Mouse (Mus musculus): ENCODE results near the gene Cyb561. TPM values are rescaled to one million over a fixed set of nuclear protein-coding genes. Genes with fewer than 3 reads are reported as not detected.

The Cyb561 gene
- polyA plus RNA-seq, 1 experiment from 2014 or later, result 15.5 TPM

- no peak overlapping the region for H3K4me3 ChIP-seq
- peaks cover 41% of the 10 kb centered on the region for H3K36me3 ChIP-seq
- 56% methylated on average over 5 of the region's 5 CpGs for WGBS
- no peak overlapping the region for H3K27ac ChIP-seq
- H3K9me3 ChIP-seq, result no peaks in the 10 kb centered on the region
- no peaks in the 10 kb centered on the region for H3K4me1 ChIP-seq
- no peak for ATAC-seq (ENCODE audit: insufficient number of reproducible peaks, insufficient read depth, low FRiP score, low TSS enrichment, low read depth)
- H3K4me2 ChIP-seq, result no peak overlapping the region
- H3K9ac ChIP-seq, result no peak overlapping the region
- H3K27me3 ChIP-seq, result no peaks in the 10 kb centered on the region
Observed at GRCm38 (mm10) chr11:105913580-105913979, 39.6 kb downstream of the Cyb561 start.

- no peaks in the 10 kb centered on the region for H3K27me3 ChIP-seq
- H3K27ac ChIP-seq, result no peak overlapping the region
- no peak for ATAC-seq (ENCODE audit: insufficient number of reproducible peaks, insufficient read depth, low FRiP score, low TSS enrichment, low read depth)
- no peaks in the 10 kb centered on the region for H3K4me1 ChIP-seq
- H3K9me3 ChIP-seq, result no peaks in the 10 kb centered on the region
- H3K4me3 ChIP-seq, result no peak overlapping the region
- H3K36me3 ChIP-seq, result peaks cover 29% of the 10 kb centered on the region
- no peak overlapping the region for H3K9ac ChIP-seq
- no peak overlapping the region for H3K4me2 ChIP-seq
- WGBS, result 32% methylated on average over 4 of the region's 4 CpGs
Observed at GRCm38 (mm10) chr11:105911592-105912375, 41.4 kb downstream of the Cyb561 start.

GRCm38 (mm10) chr11:105911149-105911548 lies 42.0 kb downstream of the Cyb561 start:
- no peak overlapping the region for H3K9ac ChIP-seq
- no peaks in the 10 kb centered on the region for H3K4me1 ChIP-seq
- no peak overlapping the region for H3K4me3 ChIP-seq
- H3K27ac ChIP-seq, result no peak overlapping the region
- no peak for ATAC-seq (ENCODE audit: insufficient number of reproducible peaks, insufficient read depth, low FRiP score, low TSS enrichment, low read depth)
- H3K27me3 ChIP-seq, result no peaks in the 10 kb centered on the region
- H3K36me3 ChIP-seq, result peaks cover 28% of the 10 kb centered on the region
- H3K4me2 ChIP-seq, result no peak overlapping the region
- no peaks in the 10 kb centered on the region for H3K9me3 ChIP-seq

GRCm38 (mm10) chr11:105909617-105910016 lies 43.5 kb downstream of the Cyb561 start:
- H3K4me3 ChIP-seq, result no peak overlapping the region
- H3K9me3 ChIP-seq, result no peaks in the 10 kb centered on the region
- 77% methylated on average over 2 of the region's 2 CpGs for WGBS
- no peak overlapping the region for H3K4me2 ChIP-seq
- no peak overlapping the region for H3K9ac ChIP-seq
- H3K36me3 ChIP-seq, result peaks cover 26% of the 10 kb centered on the region
- no peak for ATAC-seq (ENCODE audit: insufficient number of reproducible peaks, insufficient read depth, low FRiP score, low TSS enrichment, low read depth)
- H3K27me3 ChIP-seq, result no peaks in the 10 kb centered on the region
- no peaks in the 10 kb centered on the region for H3K4me1 ChIP-seq
- no peak overlapping the region for H3K27ac ChIP-seq

GRCm38 (mm10) chr11:105908926-105909325 lies 44.2 kb downstream of the Cyb561 start:
- WGBS, result 80% methylated on average over 8 of the region's 8 CpGs
- H3K9ac ChIP-seq, result no peak overlapping the region
- no peak overlapping the region for H3K27ac ChIP-seq

GRCm38 (mm10) chr11:105907381-105907780 lies 45.8 kb downstream of the Cyb561 start:
- Histone ChIP-seq H3K4me3 (no peak overlapping the region), H3K4me2 (no peak overlapping the region), H3K27me3 (no peaks in the 10 kb centered on the region), H3K9ac (no peak overlapping the region), H3K36me3 (peaks cover 28% of the 10 kb centered on the region), H3K27ac (no peak overlapping the region), H3K4me1 (no peaks in the 10 kb centered on the region), H3K9me3 (no peaks in the 10 kb centered on the region)
- no peak for ATAC-seq (ENCODE audit: insufficient number of reproducible peaks, insufficient read depth, low FRiP score, low TSS enrichment, low read depth)
- WGBS, result 86% methylated on average over 1 of the region's 1 CpGs

More at GRCm38 (mm10) chr11:105908926-105909325, 44.2 kb downstream of the Cyb561 start:
- no peak for ATAC-seq (ENCODE audit: insufficient number of reproducible peaks, insufficient read depth, low FRiP score, low TSS enrichment, low read depth)
- Histone ChIP-seq H3K4me2 (no peak overlapping the region), H3K27me3 (no peaks in the 10 kb centered on the region), H3K4me3 (no peak overlapping the region), H3K4me1 (no peaks in the 10 kb centered on the region), H3K36me3 (peaks cover 31% of the 10 kb centered on the region), H3K9me3 (no peaks in the 10 kb centered on the region)

GRCm38 (mm10) chr11:105905529-105906213 lies 47.5 kb downstream of the Cyb561 start:
- no peak for ATAC-seq (ENCODE audit: insufficient number of reproducible peaks, insufficient read depth, low FRiP score, low TSS enrichment, low read depth)
- Histone ChIP-seq H3K4me3 (no peak overlapping the region), H3K9me3 (no peaks in the 10 kb centered on the region), H3K9ac (no peak overlapping the region), H3K27me3 (no peaks in the 10 kb centered on the region), H3K4me1 (no peaks in the 10 kb centered on the region), H3K4me2 (no peak overlapping the region), H3K36me3 (peaks cover 28% of the 10 kb centered on the region), H3K27ac (no peak overlapping the region)
- WGBS, result 70% methylated on average over 4 of the region's 4 CpGs

GRCm38 (mm10) chr11:105902956-105903355 lies 50.2 kb downstream of the Cyb561 start:
- Histone ChIP-seq H3K36me3 (peaks cover 21% of the 10 kb centered on the region), H3K27me3 (no peaks in the 10 kb centered on the region), H3K4me1 (no peaks in the 10 kb centered on the region), H3K27ac (no peak overlapping the region), H3K4me3 (no peak overlapping the region), H3K9ac (no peak overlapping the region), H3K9me3 (no peaks in the 10 kb centered on the region), H3K4me2 (no peak overlapping the region)
- ATAC-seq (ENCODE audit: insufficient number of reproducible peaks, insufficient read depth, low FRiP score, low TSS enrichment, low read depth), result no peak
- WGBS, result 84% methylated on average over 1 of the region's 1 CpGs

- Histone ChIP-seq H3K9me3 (no peaks in the 10 kb centered on the region), H3K27me3 (no peaks in the 10 kb centered on the region), H3K4me2 (no peak overlapping the region), H3K27ac (no peak overlapping the region), H3K9ac (no peak overlapping the region), H3K4me3 (no peak overlapping the region), H3K4me1 (no peaks in the 10 kb centered on the region), H3K36me3 (peaks cover 28% of the 10 kb centered on the region)
- WGBS, result 71% methylated on average over 2 of the region's 2 CpGs
- ATAC-seq (ENCODE audit: insufficient number of reproducible peaks, insufficient read depth, low FRiP score, low TSS enrichment, low read depth), result no peak
Observed at GRCm38 (mm10) chr11:105901501-105901900, 51.6 kb downstream of the Cyb561 start.

GRCm38 (mm10) chr11:105899151-105899550 lies 54.0 kb downstream of the Cyb561 start:
- H3K9ac ChIP-seq, result no peak overlapping the region
- no peak overlapping the region for H3K4me2 ChIP-seq
- no peak for ATAC-seq (ENCODE audit: insufficient number of reproducible peaks, insufficient read depth, low FRiP score, low TSS enrichment, low read depth)
- H3K4me1 ChIP-seq, result no peaks in the 10 kb centered on the region
- WGBS, result 50% methylated on average over 1 of the region's 1 CpGs
- no peaks in the 10 kb centered on the region for H3K9me3 ChIP-seq
- H3K36me3 ChIP-seq, result peaks cover 23% of the 10 kb centered on the region
- H3K27me3 ChIP-seq, result no peaks in the 10 kb centered on the region
- no peak overlapping the region for H3K27ac ChIP-seq
- H3K4me3 ChIP-seq, result no peak overlapping the region

GRCm38 (mm10) chr11:105887281-105887680 lies 65.9 kb downstream of the Cyb561 start:
- Histone ChIP-seq H3K4me1 (no peaks in the 10 kb centered on the region), H3K9ac (no peak overlapping the region), H3K4me2 (no peak overlapping the region), H3K27me3 (no peaks in the 10 kb centered on the region), H3K4me3 (no peak overlapping the region), H3K36me3 (peaks cover 7% of the 10 kb centered on the region; the same call in 1 of the 2 replicates), H3K27ac (no peak overlapping the region), H3K9me3 (no peaks in the 10 kb centered on the region)
- WGBS, result 70% methylated on average over 1 of the region's 1 CpGs
- ATAC-seq (ENCODE audit: insufficient number of reproducible peaks, insufficient read depth, low FRiP score, low TSS enrichment, low read depth), result no peak

GRCm38 (mm10) chr11:105885558-105885957 lies 67.6 kb downstream of the Cyb561 start:
- WGBS, result 96% methylated on average over 1 of the region's 1 CpGs
- H3K4me1 ChIP-seq, result no peaks in the 10 kb centered on the region
- ATAC-seq (ENCODE audit: insufficient number of reproducible peaks, insufficient read depth, low FRiP score, low TSS enrichment, low read depth), result no peak

More at GRCm38 (mm10) chr11:105885558-105885957, 67.6 kb downstream of the Cyb561 start:
- Histone ChIP-seq H3K36me3 (peaks cover 7% of the 10 kb centered on the region; the same call in 1 of the 2 replicates), H3K9ac (no peak overlapping the region), H3K27ac (no peak overlapping the region), H3K27me3 (no peaks in the 10 kb centered on the region), H3K4me3 (no peak overlapping the region), H3K9me3 (no peaks in the 10 kb centered on the region), H3K4me2 (no peak overlapping the region)
